Mouse (Mus musculus): Measurements from ENCODE around the gene Cryaa. TPM values are rescaled to one million over a fixed set of nuclear protein-coding genes. Genes with fewer than 3 reads are reported as not detected.

The Cryaa gene
- not detected in 2 replicates for total RNA-seq (2021)
- long read RNA-seq, experiment 1: 0 reads
- long read RNA-seq, experiment 2: 0 reads

DNA sequence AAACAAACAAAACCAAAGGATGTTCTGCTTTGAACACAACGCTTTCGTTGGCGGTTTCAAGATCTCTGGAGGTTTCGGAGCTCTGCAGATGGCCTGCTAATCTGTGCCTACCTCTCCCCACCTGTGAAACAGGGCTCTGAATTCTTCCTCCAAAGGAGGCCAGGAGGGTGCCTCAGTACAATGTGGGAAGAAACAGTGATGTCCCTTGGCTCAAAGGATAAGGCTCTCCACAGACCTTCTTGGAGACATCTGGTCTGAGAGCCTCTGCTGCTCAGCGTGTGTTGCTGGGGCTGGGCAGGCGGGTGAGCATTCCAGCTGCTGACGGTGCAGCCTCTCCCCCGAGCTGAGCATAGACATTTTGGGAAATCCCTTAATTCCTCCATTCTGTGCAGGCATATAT lies at the start of gene Cryaa:
Gene Cryaa (plus strand): TSS at position 301 of the 400 bp plus-strand sequence.
- DNase-seq: no peak

GRCm38 (mm10) chr17:31627961-31628360 lies 49.6 kb upstream of the Cryaa start:
- DNase-seq: no peak

DNA sequence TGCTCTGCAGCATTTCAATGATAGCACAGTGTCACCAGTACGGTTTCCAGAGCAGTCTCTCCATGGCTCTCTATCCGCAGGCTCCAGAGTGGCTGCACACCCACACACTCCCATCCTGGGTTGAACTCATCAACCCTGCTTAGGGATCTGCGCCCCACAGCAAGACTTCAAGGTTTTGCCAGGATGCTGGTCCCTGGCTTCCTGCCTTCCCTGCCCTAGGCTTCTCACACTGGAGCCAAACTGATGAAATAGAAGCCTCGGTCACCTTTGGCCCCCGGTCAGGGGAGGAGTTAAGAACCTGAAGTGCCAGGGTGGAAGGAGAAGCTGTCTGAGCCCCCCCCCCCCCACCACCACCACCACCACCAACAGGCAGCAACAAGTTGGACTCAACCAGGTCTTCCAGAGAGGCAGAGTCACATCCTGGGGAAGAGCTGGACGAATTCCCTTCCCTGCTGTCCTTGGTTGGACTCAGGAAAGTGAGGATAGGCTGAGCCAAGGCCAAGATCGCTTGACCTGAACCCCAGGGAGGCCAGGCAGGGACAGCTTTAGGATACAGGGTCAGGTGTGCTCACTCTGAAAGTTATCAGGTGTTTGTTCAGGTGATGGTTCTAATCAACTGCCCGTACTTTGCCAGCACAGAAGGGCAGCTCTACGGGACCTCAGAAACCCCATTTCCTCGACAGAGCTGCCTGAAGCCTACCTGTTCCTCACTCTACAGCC lies 46.4 kb upstream of the Cryaa start:
- no peak for DNase-seq

DNA sequence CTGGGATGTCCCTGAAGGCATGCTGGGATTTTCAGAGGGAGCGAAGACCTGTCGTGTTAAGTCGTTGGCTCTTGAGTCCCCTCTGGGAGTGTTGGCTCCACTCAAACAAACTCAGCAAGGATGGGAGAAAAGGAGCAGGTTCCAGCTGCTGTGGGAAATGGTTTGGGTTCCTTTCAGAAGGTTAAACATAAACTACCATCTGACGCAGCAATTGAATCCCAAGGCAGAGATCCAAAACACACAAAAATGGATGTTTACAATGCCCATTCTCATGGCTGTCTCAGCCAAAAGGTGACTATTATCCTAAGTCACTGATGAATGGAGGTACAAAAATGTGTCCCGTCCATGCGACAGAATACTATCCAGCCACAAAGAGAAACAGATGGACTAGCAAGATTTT lies 44.6 kb upstream of the Cryaa start:
- no peak for DNase-seq

- no peak for DNase-seq
Observed at GRCm38 (mm10) chr17:31634896-31635295, 42.7 kb upstream of the Cryaa start.

GRCm38 (mm10) chr17:31635781-31636180 lies 41.8 kb upstream of the Cryaa start:
- no peak for DNase-seq

DNA sequence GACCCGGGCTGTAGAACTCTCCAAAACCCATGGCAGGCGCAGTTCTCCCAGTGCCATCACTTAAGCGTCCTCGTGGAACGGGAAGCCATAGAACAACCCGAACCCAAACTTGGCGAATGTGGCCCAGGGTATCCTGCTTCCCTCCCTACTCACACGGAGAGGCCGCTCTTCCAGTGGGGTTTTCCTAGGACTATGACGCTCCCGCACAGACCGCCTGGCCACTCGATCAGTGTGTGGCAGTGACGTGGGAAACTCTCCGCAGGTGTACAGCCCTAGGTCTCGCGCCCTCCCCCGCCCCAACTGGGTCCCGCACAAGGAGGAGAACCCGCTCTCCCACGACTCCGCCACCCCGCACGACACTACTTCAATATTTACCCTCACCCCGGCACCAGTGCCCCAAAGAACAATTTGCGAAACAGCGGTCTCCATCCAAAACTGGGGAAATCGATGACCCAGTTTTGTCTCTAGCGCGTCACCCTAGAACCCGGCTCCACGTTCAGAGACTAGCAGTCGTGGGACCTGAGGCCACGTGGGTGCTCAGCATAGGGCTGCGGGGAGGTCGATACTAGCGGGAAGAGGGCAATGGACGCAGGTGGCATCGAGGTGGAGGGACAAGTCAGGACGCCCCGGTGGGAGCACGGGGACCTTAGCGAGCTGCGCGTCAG lies 41.2 kb upstream of the Cryaa start:
- no peak for DNase-seq

GRCm38 (mm10) chr17:31636942-31637811 lies 40.4 kb upstream of the Cryaa start, which contains the start of gene Cbs:
Gene Cbs (minus strand): TSS chr17:31637238.
- peak; percentile 86 for DNase-seq

DNA sequence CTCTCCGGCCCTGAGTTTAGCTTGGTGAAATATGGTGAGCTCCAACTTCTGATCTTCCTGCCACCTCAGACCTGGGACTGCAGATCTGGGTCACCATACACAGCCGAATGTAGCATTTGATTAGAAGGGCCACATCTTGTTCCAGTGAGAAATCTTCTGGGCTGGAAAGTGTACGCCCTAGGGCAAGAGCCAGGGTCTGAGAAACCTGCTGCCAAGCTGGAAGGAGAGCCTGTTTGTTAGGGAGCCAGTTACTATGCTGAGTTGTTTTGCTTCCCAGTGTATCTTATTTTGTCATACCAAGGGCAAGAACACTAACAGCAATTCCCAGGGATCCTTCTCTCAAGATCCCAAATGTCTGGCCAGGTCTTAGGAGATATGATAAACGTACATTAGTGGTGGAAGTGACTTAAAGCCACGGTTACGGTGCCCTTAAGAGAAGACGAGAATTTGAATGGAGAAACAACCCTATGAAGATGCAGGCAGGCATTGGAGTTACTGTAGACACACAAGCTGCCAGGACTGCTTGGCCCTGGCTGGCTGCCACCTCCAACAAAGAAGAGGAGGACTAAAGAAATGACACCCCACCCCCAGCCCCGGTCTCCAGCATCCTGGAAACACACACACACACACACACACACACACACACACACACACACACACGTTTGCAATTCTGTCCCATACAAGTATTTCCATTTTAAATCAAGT lies 39.6 kb upstream of the Cryaa start:
- DNase-seq: peak; percentile 61

GRCm38 (mm10) chr17:31639651-31640050 lies 38.0 kb upstream of the Cryaa start:
- DNase-seq: peak; percentile 40

- no peak for DNase-seq
Observed at GRCm38 (mm10) chr17:31642331-31642730, 35.3 kb upstream of the Cryaa start.

- DNase-seq: no peak
Observed at GRCm38 (mm10) chr17:31642913-31643312, 34.7 kb upstream of the Cryaa start.

- DNase-seq: no peak
Observed at GRCm38 (mm10) chr17:31646199-31647002, 31.2 kb upstream of the Cryaa start.

DNA sequence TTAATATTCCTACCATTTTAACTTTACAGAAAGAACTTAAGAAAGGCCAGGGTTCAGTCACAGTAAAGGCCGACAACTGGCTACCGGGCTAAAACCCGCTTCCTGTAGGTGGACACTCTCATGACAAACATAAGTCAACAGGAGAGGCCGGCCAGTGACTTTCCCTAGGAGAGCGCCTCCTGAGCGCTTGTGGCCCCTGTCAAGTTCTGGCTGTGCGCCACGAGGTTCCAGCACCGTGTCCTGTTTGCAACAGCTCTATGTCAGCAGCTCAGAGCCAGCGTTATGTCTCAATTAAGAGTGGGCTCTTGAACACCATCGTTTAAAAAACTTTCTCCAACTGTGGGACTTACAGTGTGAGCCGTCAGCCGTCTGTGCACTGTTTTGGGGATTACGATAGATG lies 25.5 kb upstream of the Cryaa start:
- DNase-seq: no peak

DNA sequence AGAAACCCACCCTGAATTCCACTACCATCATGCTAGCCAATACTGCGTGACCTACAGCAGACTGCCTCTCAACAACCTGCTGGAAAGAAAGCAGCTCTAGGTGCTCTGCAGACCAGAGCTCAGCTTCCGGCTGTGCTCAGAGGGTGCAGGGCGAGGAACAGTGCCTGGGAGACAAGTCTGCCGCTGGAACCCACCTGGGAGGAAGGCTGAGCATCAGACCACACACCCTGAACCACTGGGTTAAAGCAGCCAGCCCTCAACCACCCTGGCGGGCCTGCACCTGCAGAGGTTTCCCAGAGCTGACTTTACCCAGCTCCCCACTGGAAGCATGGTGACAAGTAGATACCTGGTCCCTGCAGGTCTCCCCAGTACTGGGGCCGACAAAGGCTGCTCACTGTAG lies 24.3 kb upstream of the Cryaa start:
- DNase-seq: no peak

GRCm38 (mm10) chr17:31655366-31655765 lies 22.2 kb upstream of the Cryaa start:
- DNase-seq: no peak

- DNase-seq: no peak
Observed at GRCm38 (mm10) chr17:31656682-31657081, 20.9 kb upstream of the Cryaa start.

DNA sequence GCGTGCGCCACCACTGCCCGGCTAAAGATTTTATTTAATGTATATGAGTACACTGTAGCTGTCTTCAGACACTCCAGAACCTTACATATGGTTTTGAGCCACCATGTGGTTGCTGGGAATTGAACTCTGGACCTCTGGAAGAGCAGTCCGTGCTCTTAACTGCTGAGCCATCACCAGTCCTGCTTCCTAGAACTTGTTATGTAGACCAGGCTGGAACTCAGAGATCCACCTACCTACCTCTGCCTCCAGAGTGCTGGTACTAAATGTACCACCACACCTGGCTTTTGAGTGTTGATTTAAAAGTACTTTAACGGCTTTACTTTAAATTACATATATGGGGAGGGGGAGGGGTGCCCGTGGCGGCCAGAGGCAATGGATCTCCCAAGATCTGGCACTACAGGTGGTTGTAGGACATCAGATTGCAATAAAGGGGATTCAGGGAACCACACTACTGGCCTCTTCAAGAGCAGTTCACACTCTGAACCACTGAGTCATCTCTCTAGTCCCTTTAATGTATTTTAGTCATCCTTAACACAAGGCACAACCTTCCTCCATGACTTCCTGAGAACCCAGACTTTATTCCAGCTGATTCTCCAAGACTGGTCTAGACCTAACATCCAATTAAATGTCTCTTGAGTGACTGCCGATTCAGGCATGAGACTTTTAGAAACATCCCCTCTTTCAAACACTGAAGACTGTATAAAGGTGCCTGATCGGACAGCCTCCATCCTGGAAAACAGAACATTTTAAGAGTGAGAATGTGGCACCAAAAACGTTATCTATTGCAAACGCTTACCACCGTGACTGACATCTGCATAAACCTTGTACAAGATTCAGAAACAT lies 20.2 kb upstream of the Cryaa start:
- no peak for DNase-seq

GRCm38 (mm10) chr17:31658136-31658467 lies 19.5 kb upstream of the Cryaa start:
- DNase-seq: no peak

DNA sequence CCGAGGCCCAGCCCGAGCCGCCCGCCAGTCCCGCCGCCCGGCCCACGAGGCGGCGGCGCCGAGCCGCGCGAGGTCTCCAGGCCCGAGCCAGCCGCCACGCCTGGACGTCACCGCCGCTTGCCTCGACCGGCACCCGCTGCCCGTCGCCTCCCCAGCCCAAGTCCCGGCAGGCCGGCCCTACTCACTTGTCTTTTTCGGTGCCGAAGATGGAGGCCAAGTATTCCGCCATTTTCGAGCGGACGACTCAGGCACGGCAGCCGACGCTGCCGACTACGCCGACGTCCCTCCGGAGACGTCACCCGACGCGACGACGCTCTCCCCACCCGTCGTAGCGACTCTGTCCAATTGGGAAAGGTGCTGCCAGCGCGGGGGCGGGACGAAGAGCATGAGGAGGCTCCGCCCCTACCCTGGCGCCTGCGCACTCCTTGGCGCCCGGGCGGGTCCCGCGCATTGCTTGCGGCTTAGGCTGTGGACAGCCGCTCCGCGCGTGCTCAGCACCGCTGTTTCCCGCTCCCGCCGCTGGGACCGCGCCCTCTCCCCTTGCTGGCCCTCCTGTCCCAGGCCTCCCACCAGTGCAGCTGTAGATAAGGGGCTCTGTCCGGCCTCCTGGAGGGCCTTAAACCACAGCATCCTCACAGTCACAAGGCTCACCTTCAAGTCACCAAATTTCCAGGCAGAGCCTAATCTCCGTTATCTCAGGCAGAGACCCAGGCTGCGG lies 19.0 kb upstream of the Cryaa start, which contains the start of gene U2af1:
Gene U2af1 (minus strand): TSS at position 425 of the 718 bp plus-strand sequence.
- DNase-seq: peak; percentile 99

Data from adrenal gland, postnatal 14 days (tissue).